19 mouse cellular contexts compared by ENCODE assay signal in the genomic region with DNA sequence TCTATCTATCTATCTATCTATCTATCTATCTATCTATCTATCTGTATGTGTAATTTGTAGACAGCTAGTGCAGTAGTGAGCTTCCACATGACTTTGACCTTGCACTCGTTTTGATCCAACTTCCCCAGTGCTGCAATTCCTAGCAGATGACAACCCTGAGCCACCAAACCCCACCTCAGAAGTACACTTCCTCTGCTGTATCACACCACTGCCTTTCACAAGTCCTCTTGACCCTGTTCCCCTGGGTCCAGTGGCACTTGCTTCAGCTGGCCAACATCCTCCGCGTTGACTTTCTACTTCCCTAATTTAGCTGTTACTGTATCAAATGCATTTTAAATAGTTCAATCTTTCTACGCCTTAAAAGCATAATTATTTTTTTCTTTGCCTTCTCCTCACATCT. TPM values are rescaled to one million over a fixed set of nuclear protein-coding genes. Genes with fewer than 3 reads are reported as not detected.
DNase-seq lines count a peak whose midpoint lies in the region; ATAC-seq lines count a peak whose summit lies in the region.
"Had no signal": no experiment of that assay in that cellular context is flagged by ENCODE, and none has a peak within 500 bp of the region (broad histone marks: within the 10 kb centered on the region; RNA-seq: fewer than 3 reads in every experiment).

No protein-coding gene starts in this region.

- 75% methylated on average over 4 of the region's 4 CpGs for WGBS in heart, embryonic 11.5 days (ENCODE audit: insufficient replicate concordance)

- H3K27ac ChIP-seq in heart, embryonic 11.5 days (ENCODE audit: low read depth, low read length) = no peak overlapping the region
- H3K27ac ChIP-seq: hindbrain, embryonic 12.5 days; limb, embryonic 15.5 days; neural tube, embryonic 15.5 days had no signal

- H3K4me3 ChIP-seq in heart, embryonic 11.5 days (ENCODE audit: low read depth, low read length) = no peak overlapping the region
- H3K4me3 ChIP-seq: heart, embryonic 12.5 days; hindbrain, embryonic 12.5 days; limb, embryonic 15.5 days; neural tube, embryonic 15.5 days had no signal

- H3K4me1 ChIP-seq in heart, embryonic 11.5 days (ENCODE audit: control insufficient read depth, insufficient read depth, low read length) = no peaks in the 10 kb centered on the region
- H3K4me1 ChIP-seq: heart, embryonic 12.5 days; limb, embryonic 15.5 days had no signal

- H3K9ac ChIP-seq in heart, embryonic 11.5 days (ENCODE audit: low read depth, low read length) = no peak overlapping the region
- H3K9ac ChIP-seq: heart, embryonic 12.5 days; hindbrain, embryonic 12.5 days; limb, embryonic 15.5 days; neural tube, embryonic 15.5 days had no signal

- H3K9me3 ChIP-seq in heart, embryonic 11.5 days (replicated peaks; ENCODE audit: control insufficient read depth, low read length) = no peaks in the 10 kb centered on the region
- H3K9me3 ChIP-seq: heart, embryonic 12.5 days; hindbrain, embryonic 12.5 days; limb, embryonic 15.5 days; neural tube, embryonic 15.5 days had no signal

- peak; percentile 6 to 41 for DNase-seq in heart, adult 9 months (ENCODE audit: low spot score in 2 of 2)
- peak; percentile 21 for DNase-seq in brain, adult 2 months (ENCODE audit: low read depth, low spot score)
- peak; percentile 8 for DNase-seq in lung, postnatal 10 days
- peak; percentile 25 for DNase-seq in skeletal muscle tissue, adult 2 months (ENCODE audit: low read depth, low spot score)
- no peak for DNase-seq in thymus, postnatal 10 days (ENCODE audit: low spot score in 2 of 2)
- DNase-seq in MN1 (ENCODE audit: low spot score) = no peak
- no peak for DNase-seq in T-cell, adult 2 months (ENCODE audit: low spot score)
- DNase-seq: adrenal gland, postnatal 10 days; cerebellum, postnatal 10 days; gastrocnemius, postnatal 10 days; kidney, postnatal 10 days had no signal

- H3K27me3 ChIP-seq in heart, embryonic 11.5 days (ENCODE audit: control insufficient read depth, insufficient read depth, low read length) = no peaks in the 10 kb centered on the region
- H3K27me3 ChIP-seq: heart, embryonic 12.5 days; hindbrain, embryonic 12.5 days; limb, embryonic 15.5 days; neural tube, embryonic 15.5 days had no signal

- H3K36me3 ChIP-seq in heart, embryonic 11.5 days (ENCODE audit: control insufficient read depth, insufficient read depth, low read length) = no peaks in the 10 kb centered on the region
- H3K36me3 ChIP-seq: heart, embryonic 12.5 days; hindbrain, embryonic 12.5 days; limb, embryonic 15.5 days; neural tube, embryonic 15.5 days had no signal

- ATAC-seq in heart, embryonic 11.5 days (replicated peaks; ENCODE audit: insufficient number of reproducible peaks, low FRiP score, low TSS enrichment) = no peak
- ATAC-seq: forebrain, embryonic 16.5 days; intestine, postnatal 0 days had no signal

- no peak overlapping the region for H3K4me2 ChIP-seq in heart, embryonic 11.5 days
- H3K4me2 ChIP-seq: heart, embryonic 12.5 days; hindbrain, embryonic 12.5 days; limb, embryonic 15.5 days; neural tube, embryonic 15.5 days had no signal

RNA-seq across cellular contexts. Expression of gene Hs3st2, which starts 54.6 kb away (rescaled TPM):
- 0.09 and 0.28 TPM in 2 replicates for polyA plus RNA-seq in heart, embryonic 11.5 days (2014; fragmentation: Nextera tagmentation; extraction: Ambion mirVana)
- polyA plus RNA-seq: C2C12 had no signal

Comparison
In these comparisons a context has a peak if more than half of its experiments do, and no peak if none do; other contexts are left out.
1. DNase-seq: peak in heart, adult 9 months (2 of 2), brain, adult 2 months (single experiment), lung, postnatal 10 days (single experiment) and skeletal muscle tissue, adult 2 months (single experiment); none in thymus, postnatal 10 days (0 of 2), MN1 (single experiment) and T-cell, adult 2 months (single experiment).